Mouse (Mus musculus) telencephalon, adult 2 months (tissue): ENCODE measurements around the gene Chd1.

Source experiments
- DNase-seq: peaks from one replicate; pipeline ENCODE4 v3.0.0-alpha.2; 2011; ENCODE audit warnings: low read depth, low spot score

The Chd1 gene

DNA sequence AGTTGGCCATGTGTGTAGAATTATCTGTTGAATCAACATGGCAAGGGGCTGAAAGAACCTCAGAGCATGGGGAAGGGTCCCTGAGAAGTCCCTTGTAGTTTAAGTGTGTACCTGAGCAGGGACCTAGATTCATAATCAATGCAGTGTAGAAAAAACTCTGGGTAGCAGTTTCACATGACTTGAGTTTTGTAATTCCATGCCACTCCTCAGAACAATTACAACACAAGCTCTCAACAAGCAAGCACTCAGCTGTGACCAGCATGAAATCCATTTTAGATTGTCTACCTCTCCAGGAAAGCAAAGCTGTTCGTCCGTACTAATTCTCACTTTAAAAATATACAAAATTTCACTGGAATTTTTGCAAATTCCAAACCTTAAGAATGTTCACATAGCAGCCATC is 105.2 kb downstream of the Chd1 start:
- no peak for DNase-seq

- DNase-seq, result no peak
Measured at GRCm38 (mm10) chr17:15812136-15812778, 107.5 kb downstream of the Chd1 start.

DNA sequence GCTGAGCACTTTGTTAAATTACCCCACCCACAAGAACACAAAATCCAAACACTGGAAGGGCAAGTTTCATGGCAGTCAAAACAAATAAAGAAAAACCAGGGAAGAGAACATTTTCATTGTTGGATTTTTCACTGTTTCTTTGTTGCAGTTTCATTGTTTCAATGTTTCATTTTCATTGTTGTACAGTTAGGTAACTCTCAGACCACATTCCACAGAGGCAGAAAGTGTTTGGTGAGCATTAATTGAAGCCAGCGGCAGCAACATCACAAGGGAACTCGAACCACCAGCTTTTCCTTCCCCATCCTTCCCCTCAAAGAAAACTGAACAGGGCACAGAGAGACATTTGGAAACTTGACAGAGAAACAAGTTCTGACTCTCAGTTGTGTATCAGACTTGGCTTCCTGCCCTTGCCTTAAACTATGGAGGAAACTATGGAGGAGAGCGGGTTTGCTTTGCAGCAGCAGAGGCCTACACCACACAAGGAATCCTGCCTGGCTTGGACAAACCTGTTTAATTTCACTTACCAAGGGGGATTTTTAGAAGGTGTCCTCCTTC is 109.0 kb downstream of the Chd1 start:
- DNase-seq, result no peak

DNA sequence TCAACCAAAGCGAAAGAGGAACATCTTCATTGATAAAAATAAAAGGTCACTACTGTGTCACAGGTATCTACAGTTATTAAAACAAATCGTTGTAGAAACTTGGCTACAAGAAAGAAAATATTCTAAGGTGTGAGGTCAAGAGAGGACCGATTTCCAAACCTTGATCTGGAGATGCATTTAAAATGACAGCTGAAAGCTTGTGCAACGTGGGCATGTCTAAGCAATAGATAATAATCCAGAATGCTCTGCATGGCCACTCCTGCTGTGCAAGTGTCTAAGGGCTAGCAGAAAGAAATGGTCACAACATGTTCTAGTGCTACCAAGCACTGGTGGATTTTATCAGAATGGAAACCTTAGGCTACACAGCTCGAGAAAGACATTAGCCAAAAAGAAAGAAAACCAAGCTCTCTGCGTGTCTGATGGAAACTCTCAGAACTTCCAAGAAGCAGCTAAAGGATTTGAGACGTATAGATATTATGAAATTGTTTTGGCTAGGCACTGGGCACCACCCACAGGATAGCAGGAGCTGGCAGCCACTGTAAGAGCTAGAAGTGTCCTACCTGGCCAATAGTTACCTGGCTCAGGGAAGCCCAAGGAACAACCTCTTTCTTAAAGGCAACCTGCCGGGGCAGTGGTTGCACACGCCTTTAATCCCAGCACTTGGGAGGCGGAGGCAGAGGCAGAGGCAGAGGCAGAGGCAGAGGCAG is 110.7 kb downstream of the Chd1 start:
- DNase-seq, result no peak

- no peak for DNase-seq
Measured at GRCm38 (mm10) chr17:15816379-15817095, 111.8 kb downstream of the Chd1 start.

GRCm38 (mm10) chr17:15817096-15817450 is 112.3 kb downstream of the Chd1 start:
- DNase-seq, result no peak

DNA sequence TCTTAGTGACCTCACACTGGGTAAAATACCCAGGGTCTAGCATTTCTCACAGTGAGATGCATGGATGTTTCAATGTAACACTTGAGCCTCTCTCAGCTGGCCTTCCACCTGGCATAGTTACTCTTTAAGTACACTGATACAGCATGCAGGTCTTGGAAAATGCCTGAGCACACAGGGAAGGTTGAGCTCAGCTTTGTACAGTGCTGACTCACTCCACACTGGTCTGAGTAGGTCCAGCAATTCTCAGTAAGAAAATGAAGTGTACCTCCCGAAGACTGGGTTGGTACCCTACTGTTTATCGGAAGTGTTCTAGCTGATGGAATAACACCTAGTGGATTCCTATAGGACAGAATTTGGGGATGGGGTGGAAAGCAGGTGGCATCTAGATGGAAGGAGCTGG is 112.9 kb downstream of the Chd1 start:
- no peak for DNase-seq

- no peak for DNase-seq
Measured at GRCm38 (mm10) chr17:15818372-15818771, 113.6 kb downstream of the Chd1 start.

DNA sequence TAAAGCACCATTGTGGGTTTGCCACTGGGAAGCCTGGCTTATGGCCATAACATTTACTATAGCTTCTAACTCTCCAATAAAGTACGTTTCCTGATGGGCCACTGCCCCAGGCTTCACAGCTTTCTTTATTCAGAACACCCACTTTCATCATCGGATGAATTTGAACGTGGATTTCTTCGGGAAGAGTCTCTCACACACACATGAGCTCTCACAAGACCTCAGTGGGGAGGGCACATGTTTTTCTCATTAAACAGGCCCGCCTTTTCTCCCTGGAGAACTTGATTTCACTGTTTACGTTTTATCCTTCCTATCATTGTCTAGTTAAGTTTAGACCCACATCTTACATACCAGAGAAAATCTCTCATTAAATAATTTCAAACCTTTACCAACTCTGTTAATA is 115.4 kb downstream of the Chd1 start:
- no peak for DNase-seq

DNA sequence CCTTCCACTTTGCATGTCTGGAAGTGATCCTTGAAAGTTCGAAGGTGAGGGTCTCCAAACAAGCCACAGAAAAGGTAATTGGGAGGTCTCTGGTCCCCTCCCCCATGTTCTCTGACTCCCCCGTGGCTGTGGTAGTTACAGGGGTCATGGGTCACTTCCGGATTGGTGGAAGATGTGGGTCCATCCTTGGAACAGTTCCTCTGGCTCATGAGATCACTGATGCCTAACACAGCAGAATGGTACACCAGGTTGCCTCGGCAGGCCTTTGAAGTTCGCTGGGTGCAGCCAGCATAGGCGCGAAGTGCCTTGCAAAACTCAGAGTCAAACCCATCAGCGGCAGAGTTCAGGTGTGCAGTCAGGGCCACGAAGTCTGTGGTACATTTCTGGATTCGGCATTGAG is 116.0 kb downstream of the Chd1 start:
- no peak for DNase-seq

GRCm38 (mm10) chr17:15821706-15822105 is 116.9 kb downstream of the Chd1 start:
- DNase-seq, result no peak
